Mouse (Mus musculus) megakaryocyte, embryonic 14.5 days (primary cell): ENCODE results near the gene Dpy19l3. TPM values are rescaled to one million over a fixed set of nuclear protein-coding genes. Genes with fewer than 3 reads are reported as not detected.

Source experiments
- H3K27me3 ChIP-seq: replicated peaks from 2 replicates; pipeline ENCODE3; 2012; ENCODE audit warnings: inconsistent platforms
- H3K36me3 ChIP-seq: replicated peaks from 2 replicates; pipeline ENCODE3; 2012; ENCODE audit warnings: low read length, inconsistent platforms, mixed read lengths
- H3K4me1 ChIP-seq: 2 replicates; pipeline ENCODE4 v1.6.1; 2012; ENCODE audit warnings: inconsistent platforms
- H3K4me3 ChIP-seq: replicated peaks from 2 replicates; pipeline ENCODE3; 2012; ENCODE audit warnings: moderate library complexity, mild to moderate bottlenecking, inconsistent platforms
- H3K9me3 ChIP-seq: 2 replicates; pipeline ENCODE4 v1.6.1; 2012; ENCODE audit warnings: inconsistent platforms
- FLI1 ChIP-seq: IDR thresholded peaks from 2 replicates; pipeline ENCODE4 v1.6.1; 2012; ENCODE audit warnings: low read length, inconsistent platforms, mixed read lengths
- GATA1 ChIP-seq: IDR thresholded peaks from 3 replicates; pipeline ENCODE4 v1.6.1; 2012; ENCODE audit warnings: mixed read lengths, low read length, inconsistent platforms, borderline replicate concordance
- polyA plus RNA-seq: library from polyadenylated mRNA; stranded (reverse); fragments of >175 nt; gene quantifications from 2 replicates; pipeline ENCODE4 v1.2.3, GENCODE M21; 2012; ENCODE audit warnings: low replicate concordance; ENCODE audit not compliant: insufficient read depth

Gene Dpy19l3
- polyA plus RNA-seq, 1 experiment, result 5.1 TPM

- Histone ChIP-seq H3K36me3 (no peaks in the 10 kb centered on the region), H3K4me1 (0 out of 2 replicates have a peak, but pooled peaks cover 4% of the 10 kb centered on the region), H3K4me3 (no peak overlapping the region), H3K9me3 (peaks cover 4% of the 10 kb centered on the region), H3K27me3 (no peaks in the 10 kb centered on the region)
- TF ChIP-seq GATA1 (no peak), FLI1 (no peak)
Observed at GRCm38 (mm10) chr7:35683409-35684122, 70.7 kb downstream of the Dpy19l3 start.

GRCm38 (mm10) chr7:35681559-35681958 is 72.7 kb downstream of the Dpy19l3 start:
- Histone ChIP-seq H3K4me3 (no peak overlapping the region), H3K9me3 (peaks cover 15% of the 10 kb centered on the region), H3K36me3 (no peaks in the 10 kb centered on the region), H3K27me3 (no peaks in the 10 kb centered on the region), H3K4me1 (no peaks in the 10 kb centered on the region)
- no peak for TF ChIP-seq FLI1

GRCm38 (mm10) chr7:35678976-35679375 is 75.3 kb downstream of the Dpy19l3 start:
- Histone ChIP-seq H3K4me1 (no peaks in the 10 kb centered on the region), H3K4me3 (peak overlapping the region; percentile 20), H3K36me3 (no peaks in the 10 kb centered on the region), H3K27me3 (no peaks in the 10 kb centered on the region), H3K9me3 (peaks cover 15% of the 10 kb centered on the region)
- TF ChIP-seq FLI1 (no peak), GATA1 (no peak)

- TF ChIP-seq FLI1 (no peak), GATA1 (no peak)
- H3K4me3 ChIP-seq, result no peak overlapping the region
Observed at GRCm38 (mm10) chr7:35668066-35669041, 85.9 kb downstream of the Dpy19l3 start.

GRCm38 (mm10) chr7:35663790-35664376 is 90.4 kb downstream of the Dpy19l3 start:
- no peak overlapping the region for H3K4me3 ChIP-seq
- 0 out of 2 replicates have a peak, but pooled peaks cover 10% of the 10 kb centered on the region for H3K9me3 ChIP-seq
- no peak for TF ChIP-seq FLI1

More at GRCm38 (mm10) chr7:35668066-35669041, 85.9 kb downstream of the Dpy19l3 start:
- H3K27me3 ChIP-seq, result no peaks in the 10 kb centered on the region
- H3K9me3 ChIP-seq, result no peaks in the 10 kb centered on the region
- no peaks in the 10 kb centered on the region for H3K4me1 ChIP-seq
- no peaks in the 10 kb centered on the region for H3K36me3 ChIP-seq

GRCm38 (mm10) chr7:35659173-35659572 is 95.1 kb downstream of the Dpy19l3 start:
- TF ChIP-seq FLI1 (no peak), GATA1 (no peak)
- Histone ChIP-seq H3K27me3 (peaks cover 8% of the 10 kb centered on the region), H3K4me1 (no peaks in the 10 kb centered on the region), H3K4me3 (no peak overlapping the region), H3K36me3 (no peaks in the 10 kb centered on the region), H3K9me3 (0 out of 2 replicates have a peak, but pooled peaks cover 10% of the 10 kb centered on the region)

More at GRCm38 (mm10) chr7:35663790-35664376, 90.4 kb downstream of the Dpy19l3 start:
- Histone ChIP-seq H3K27me3 (peaks cover 4% of the 10 kb centered on the region), H3K36me3 (no peaks in the 10 kb centered on the region), H3K4me1 (no peaks in the 10 kb centered on the region)

GRCm38 (mm10) chr7:35657829-35658228 is 96.4 kb downstream of the Dpy19l3 start:
- no peaks in the 10 kb centered on the region for H3K36me3 ChIP-seq
- no peaks in the 10 kb centered on the region for H3K4me1 ChIP-seq
- H3K4me3 ChIP-seq, result no peak overlapping the region
- H3K9me3 ChIP-seq, result 0 out of 2 replicates have a peak, but pooled peaks cover 10% of the 10 kb centered on the region
- TF ChIP-seq FLI1 (no peak), GATA1 (no peak)
- peaks cover 9% of the 10 kb centered on the region for H3K27me3 ChIP-seq

GRCm38 (mm10) chr7:35651583-35652270 is 102.5 kb downstream of the Dpy19l3 start:
- Histone ChIP-seq H3K4me1 (peaks cover 18% of the 10 kb centered on the region), H3K9me3 (peaks cover 23% of the 10 kb centered on the region), H3K36me3 (no peaks in the 10 kb centered on the region), H3K4me3 (no peak overlapping the region), H3K27me3 (peaks cover 6% of the 10 kb centered on the region)
- no peak for TF ChIP-seq GATA1
- TF ChIP-seq FLI1, result no peak

- no peak for TF ChIP-seq FLI1
- no peak for TF ChIP-seq GATA1
- Histone ChIP-seq H3K4me3 (peak overlapping the region; percentile 60), H3K4me1 (peaks cover 22% of the 10 kb centered on the region), H3K36me3 (no peaks in the 10 kb centered on the region), H3K9me3 (peaks cover 23% of the 10 kb centered on the region), H3K27me3 (peaks cover 4% of the 10 kb centered on the region)
Observed at GRCm38 (mm10) chr7:35650716-35651410, 103.4 kb downstream of the Dpy19l3 start.
